Mouse (Mus musculus): Measurements from ENCODE around the gene Gbp8.

GRCm38 (mm10) chr5:104988000-104988399, 151.3 kb downstream of the Gbp8 start:
- no peak for TF ChIP-seq CTCF (IDR thresholded peaks at IDR 0.05; ENCODE audit: borderline replicate concordance, insufficient read depth, low read length)
- TF ChIP-seq POLR2A (IDR thresholded peaks at IDR 0.05; ENCODE audit: low read depth, low read length): no peak
